Mouse (Mus musculus) layer of hippocampus, adult 9-10 months (tissue): ENCODE measurements around the gene Phf6.
"Not testable (repeated sequence)": the region's sequence is repeated elsewhere in the genome, so short reads cannot be mapped to it uniquely, and the experiment has no call there.

ENCODE experiments used
- DNase-seq: peaks from one replicate; pipeline ENCODE4 v3.0.0; 2022; ENCODE audit warnings: low spot score

The Phf6 gene

DNA sequence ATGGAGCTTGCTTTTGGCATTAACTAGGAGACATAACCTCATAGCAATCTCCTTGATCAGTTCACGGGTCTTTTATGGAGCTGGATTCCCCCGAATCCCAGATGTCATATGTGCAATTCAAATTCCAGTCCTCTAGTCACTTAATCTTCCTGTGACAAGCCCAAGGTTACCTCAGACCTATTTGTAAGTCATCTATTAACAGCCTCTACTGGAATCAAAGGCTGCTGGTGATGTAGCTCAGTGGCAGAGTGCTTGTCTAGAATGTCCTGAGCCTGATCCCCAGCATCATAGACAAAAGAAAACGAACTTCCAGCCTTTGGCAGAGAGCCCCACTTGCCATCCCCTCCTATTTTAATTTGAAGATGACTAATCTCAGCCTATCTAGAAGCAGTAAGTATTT lies 69.3 kb downstream of the Phf6 start:
- DNase-seq: no peak

DNA sequence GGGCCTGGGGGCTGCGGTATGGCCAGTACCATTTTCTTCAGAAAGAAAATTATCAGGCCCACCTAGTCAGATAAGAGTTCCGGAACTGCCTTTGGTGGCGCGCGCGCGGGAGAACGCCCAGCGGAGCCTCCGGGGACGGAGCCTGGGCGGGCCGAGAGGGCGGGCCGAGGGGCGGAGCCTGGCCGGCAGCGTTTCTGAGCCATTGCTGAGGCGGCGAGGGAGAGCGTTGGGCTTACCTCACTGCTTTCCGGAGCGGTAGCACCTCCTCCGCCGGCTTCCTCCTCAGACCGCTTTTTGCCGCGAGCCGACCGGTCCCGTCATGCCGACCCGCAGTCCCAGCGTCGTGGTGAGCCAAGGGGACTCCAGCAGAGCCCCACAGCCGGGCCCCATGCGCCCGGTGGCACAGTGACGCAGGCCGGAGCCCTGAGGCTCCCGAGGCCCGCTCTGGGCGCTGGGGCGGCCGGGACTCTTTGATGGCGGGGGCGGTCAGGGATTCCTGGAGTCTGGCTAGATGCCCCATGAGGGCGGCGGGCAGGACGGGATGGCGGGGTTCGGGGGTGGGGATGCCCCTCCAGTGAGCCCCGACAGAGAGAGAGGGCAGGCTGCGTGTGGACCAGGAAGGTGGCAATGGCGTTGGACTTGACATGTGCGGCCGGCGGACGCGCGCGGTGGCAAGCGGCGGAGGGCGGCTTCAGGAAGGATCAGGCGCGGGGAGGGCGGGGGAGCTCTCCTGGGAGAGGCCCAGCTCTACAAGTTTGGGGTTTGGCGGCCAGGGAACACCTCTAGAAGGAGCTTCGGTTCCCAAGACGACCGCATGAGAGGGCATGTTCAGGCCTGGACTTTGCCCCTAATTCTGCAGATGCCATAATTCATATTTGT lies 76.1 kb downstream of the Phf6 start, which contains the start of gene Hprt:
TSS of gene Hprt (plus strand) at position 233 of the 879 bp plus-strand sequence.
- DNase-seq: no peak

DNA sequence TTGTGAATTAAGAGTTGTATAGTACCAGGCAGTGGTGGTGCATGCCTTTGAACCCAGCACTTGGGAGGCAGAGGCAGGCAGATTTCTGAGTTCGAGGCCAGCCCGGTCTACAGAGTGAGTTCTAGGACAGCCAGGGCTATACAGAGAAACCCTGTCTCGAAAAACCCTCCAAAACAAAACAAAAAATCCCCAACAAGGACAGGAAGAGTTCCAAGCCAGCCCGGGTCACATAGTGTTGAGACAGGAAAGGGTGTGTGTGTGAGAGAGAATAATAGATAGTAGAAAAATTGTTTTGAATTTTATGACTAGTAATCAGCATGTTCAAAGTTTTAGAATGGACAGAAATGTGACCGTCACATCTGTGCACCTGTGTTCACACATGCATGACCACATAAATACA lies 82.7 kb downstream of the Phf6 start:
- DNase-seq: not testable (repeated sequence)

DNA sequence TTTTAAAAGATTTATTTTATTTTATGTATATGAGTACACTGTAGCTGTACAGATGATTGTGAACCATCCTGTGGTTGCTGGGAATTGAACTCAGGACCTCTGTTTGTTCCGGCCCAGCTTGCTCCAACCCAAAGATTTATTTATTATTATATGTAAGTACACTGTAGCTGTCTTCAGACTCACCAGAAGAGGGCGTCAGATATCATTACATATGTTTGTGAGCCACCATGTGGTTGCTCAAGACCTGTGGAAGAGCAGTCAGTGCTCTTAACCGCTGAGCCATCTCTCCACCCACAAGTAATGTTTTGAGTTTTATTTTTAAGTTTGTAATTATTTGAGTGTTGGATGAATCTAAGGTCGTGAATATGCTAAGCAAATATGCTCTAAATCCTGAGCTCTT lies 92.8 kb downstream of the Phf6 start:
- not testable (repeated sequence) for DNase-seq

DNA sequence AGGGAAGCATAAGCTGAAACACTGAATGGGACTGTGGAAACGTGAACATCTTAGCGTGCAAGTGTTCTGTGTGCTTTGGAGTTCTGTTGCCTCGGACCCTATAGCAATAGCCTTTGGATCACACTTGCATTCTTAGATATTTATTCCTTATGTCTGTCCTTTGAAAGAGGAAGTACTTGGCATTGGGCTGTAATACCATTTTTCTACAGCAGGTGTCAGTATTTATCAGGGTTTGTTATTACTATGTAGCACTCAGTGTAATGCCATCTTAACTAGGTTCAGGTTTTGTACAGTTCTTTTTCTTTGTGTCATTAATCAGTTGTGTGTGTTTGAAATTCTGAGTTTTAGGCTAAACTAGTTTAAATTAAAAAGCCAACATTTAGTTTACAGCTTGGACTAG lies 94.0 kb downstream of the Phf6 start:
- peak; percentile 47 for DNase-seq
